Mouse (Mus musculus): ENCODE results near the gene Hepacam. TPM values are rescaled to one million over a fixed set of nuclear protein-coding genes. Genes with fewer than 3 reads are reported as not detected.

Hepacam gene
- total and polyA plus RNA-seq, 3 experiments = 0.13 TPM; not detected in 2

DNA sequence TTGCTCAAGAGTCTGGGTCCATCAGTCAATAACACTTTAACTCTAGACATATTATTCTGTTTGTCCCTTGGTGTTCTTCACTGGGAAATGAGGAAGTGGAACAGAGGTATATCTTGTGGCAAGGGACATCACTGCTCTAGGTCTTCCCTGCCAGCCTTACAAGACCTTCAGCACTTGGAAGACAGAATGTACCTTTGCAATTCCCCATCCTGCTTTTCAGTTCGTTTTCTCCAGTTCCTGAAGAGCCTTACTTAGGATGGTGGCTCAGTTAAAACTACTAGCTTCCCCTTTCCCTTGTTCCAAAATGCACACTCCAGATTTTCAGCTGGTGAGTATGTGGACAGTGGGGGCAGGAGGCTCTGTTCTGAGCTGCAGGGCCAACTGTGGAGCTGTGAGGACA, 4.3 kb upstream of the Hepacam start:
- Histone ChIP-seq H3K9me3 (replicated peaks; ENCODE audit: low read length) (no peaks in the 10 kb centered on the region), H3K4me1 (ENCODE audit: control insufficient read depth in 1 of 2, insufficient read depth in 2 of 2) (peaks cover 0 to 12% of the 10 kb centered on the region in 2 experiments; a peak in 1 of 4 replicates), H3K27ac (ENCODE audit: insufficient read depth, low read depth) (no peak overlapping the region), H3K79me2 (replicated peaks; ENCODE audit: control insufficient read depth, extremely low read depth, insufficient read depth, poor library complexity, severe bottlenecking) (no peaks in the 10 kb centered on the region), H3K27me3 (replicated peaks) (no peaks in the 10 kb centered on the region), H3K36me3 (replicated peaks in 1 of 2; ENCODE audit: control insufficient read depth in 1 of 2, insufficient read depth in 1 of 2, low read length in 1 of 2) (no peaks in the 10 kb centered on the region), H3K4me2 (ENCODE audit: insufficient read depth, low read depth, poor library complexity, severe bottlenecking) (no peak overlapping the region), H3K4me3 (replicated peaks in 1 of 3; ENCODE audit: low read depth in 2 of 3, low read length in 2 of 3, poor library complexity in 1 of 3) (no peak overlapping the region), H3K9ac (ENCODE audit: insufficient read depth, low read depth) (no peak overlapping the region)
- in situ Hi-C loops (cut with MboI; ENCODE audit: low pct_ligation_motif_present, low pct_unique_long_range_greater_than_20kb, low sequenced_read_pairs) = no loop called here
- TF ChIP-seq TBP (conservative IDR thresholded peaks at IDR 0.05; ENCODE audit: low read depth, low read length) (no peak), USF1 (IDR thresholded peaks at IDR 0.05; ENCODE audit: low read depth, low read length) (no peak), RCOR1 (conservative IDR thresholded peaks at IDR 0.05; ENCODE audit: low read depth, low read length) (no peak), JUND (conservative IDR thresholded peaks at IDR 0.05; ENCODE audit: low read depth, low read length) (no peak), NELFE (IDR thresholded peaks at IDR 0.05; ENCODE audit: low read depth, low read length) (no peak), GABPA (IDR thresholded peaks at IDR 0.05; ENCODE audit: insufficient replicate concordance, low read depth, low read length) (no peak), POLR2AphosphoS2 (IDR thresholded peaks at IDR 0.05; ENCODE audit: low read depth, low read length) (no peak), ZMIZ1 (IDR thresholded peaks at IDR 0.05; ENCODE audit: low read depth, low read length) (no peak), RAD21 (IDR thresholded peaks at IDR 0.05; ENCODE audit: low read depth, low read length) (no peak), MEF2A (IDR thresholded peaks at IDR 0.05; ENCODE audit: borderline replicate concordance, low read depth, low read length) (no peak), MAFK (IDR thresholded peaks at IDR 0.05; ENCODE audit: insufficient replicate concordance, low read length) (no peak), ZKSCAN1 (IDR thresholded peaks at IDR 0.05; ENCODE audit: borderline replicate concordance, low read depth, low read length) (no peak), BHLHE40 (IDR thresholded peaks at IDR 0.05; ENCODE audit: low read depth, low read length) (no peak), IRF4 (IDR thresholded peaks at IDR 0.05; ENCODE audit: low read depth, low read length) (no peak), HCFC1 (IDR thresholded peaks at IDR 0.05; ENCODE audit: low read depth, low read length) (no peak)
- DNase-seq (ENCODE audit: extremely low read depth) = no peak
- dilution Hi-C loops (cut with MboI; ENCODE audit: extremely low pct_ligation_motif_present, extremely low pct_unique_long_range_greater_than_20kb, low sequenced_read_pairs) = no loop called here

DNA sequence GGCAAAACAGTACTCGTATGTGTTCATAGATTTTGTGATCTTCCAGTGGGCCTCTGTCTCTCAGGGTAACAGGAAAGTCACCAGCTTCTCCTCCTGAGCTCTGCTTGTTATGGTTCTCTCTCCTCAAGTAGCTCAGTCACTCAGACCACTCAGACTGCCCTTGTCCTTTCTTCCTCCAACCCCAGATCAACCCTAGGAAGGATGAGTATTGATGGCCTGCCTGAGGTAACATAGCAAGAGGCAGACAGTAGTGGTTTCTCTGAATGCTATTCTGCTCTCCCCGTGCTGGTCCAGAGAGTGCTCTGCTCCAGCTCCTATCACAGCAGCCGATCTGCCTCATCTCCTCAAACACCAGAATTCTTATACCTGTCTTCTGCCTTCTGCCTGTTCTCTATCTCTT, 3.6 kb upstream of the Hepacam start:
- TF ChIP-seq TCF12 (IDR thresholded peaks at IDR 0.05; ENCODE audit: low read depth, low read length) (no peak), KAT2A (IDR thresholded peaks at IDR 0.05; ENCODE audit: insufficient replicate concordance, low read length) (no peak), GABPA (IDR thresholded peaks at IDR 0.05; ENCODE audit: insufficient replicate concordance, low read depth, low read length) (no peak), NELFE (IDR thresholded peaks at IDR 0.05; ENCODE audit: low read depth, low read length) (no peak), JUN (IDR thresholded peaks at IDR 0.05; ENCODE audit: insufficient read depth, low read depth, low read length) (no peak), CHD1 (IDR thresholded peaks at IDR 0.05; ENCODE audit: low read depth, low read length) (no peak), ZKSCAN1 (IDR thresholded peaks at IDR 0.05; ENCODE audit: borderline replicate concordance, low read depth, low read length) (no peak), POLR2AphosphoS2 (IDR thresholded peaks at IDR 0.05; ENCODE audit: low read depth, low read length) (no peak), RAD21 (IDR thresholded peaks at IDR 0.05; ENCODE audit: low read depth, low read length) (no peak), MXI1 (IDR thresholded peaks at IDR 0.05; ENCODE audit: low read depth, low read length) (no peak), NRF1 (IDR thresholded peaks at IDR 0.05; ENCODE audit: low read depth, low read length) (no peak), POLR2A (IDR thresholded peaks at IDR 0.05; ENCODE audit: low read depth, low read length) (no peak), SMC3 (IDR thresholded peaks at IDR 0.05; ENCODE audit: low read depth, low read length) (no peak), IRF4 (IDR thresholded peaks at IDR 0.05; ENCODE audit: low read depth, low read length) (no peak), HCFC1 (IDR thresholded peaks at IDR 0.05; ENCODE audit: low read depth, low read length) (no peak), MAX (IDR thresholded peaks at IDR 0.05; ENCODE audit: low read length) (no peak), UBTF (IDR thresholded peaks at IDR 0.05; ENCODE audit: low read depth, low read length) (no peak), ZMIZ1 (IDR thresholded peaks at IDR 0.05; ENCODE audit: low read depth, low read length) (no peak)
- dilution Hi-C loops (cut with MboI; ENCODE audit: extremely low pct_ligation_motif_present, extremely low pct_unique_long_range_greater_than_20kb, low sequenced_read_pairs) = no loop called here
- no peaks in the 10 kb centered on the region for H3K79me2 ChIP-seq (replicated peaks; ENCODE audit: control insufficient read depth, extremely low read depth, insufficient read depth, poor library complexity, severe bottlenecking)
- in situ Hi-C loops (cut with MboI; ENCODE audit: low pct_ligation_motif_present, low pct_unique_long_range_greater_than_20kb, low sequenced_read_pairs) = no loop called here
- no peak overlapping the region for H3K4me3 ChIP-seq (replicated peaks in 1 of 3; ENCODE audit: low read depth in 2 of 3, low read length in 2 of 3, poor library complexity in 1 of 3)
- no peaks in the 10 kb centered on the region for H3K9me3 ChIP-seq (replicated peaks; ENCODE audit: low read length)
- H3K36me3 ChIP-seq (replicated peaks in 1 of 2; ENCODE audit: control insufficient read depth in 1 of 2, insufficient read depth in 1 of 2, low read length in 1 of 2) = no peaks in the 10 kb centered on the region
- H3K4me2 ChIP-seq (ENCODE audit: insufficient read depth, low read depth, poor library complexity, severe bottlenecking) = no peak overlapping the region
- no peak for DNase-seq (ENCODE audit: extremely low read depth)
- H3K4me1 ChIP-seq (ENCODE audit: control insufficient read depth in 1 of 2, insufficient read depth in 2 of 2) = peaks cover 0 to 9% of the 10 kb centered on the region in 2 experiments; a peak in 1 of 4 replicates
- no peak overlapping the region for H3K9ac ChIP-seq (ENCODE audit: insufficient read depth, low read depth)
- no peak overlapping the region for H3K27ac ChIP-seq (ENCODE audit: insufficient read depth, low read depth)
- H3K27me3 ChIP-seq (replicated peaks) = no peaks in the 10 kb centered on the region

Measured in CH12.LX (cell line).